Mouse (Mus musculus): ENCODE results near the gene Skida1. TPM values are rescaled to one million over a fixed set of nuclear protein-coding genes. Genes with fewer than 3 reads are reported as not detected.

Skida1 gene
- polyA plus RNA-seq, 1 experiment from 2014 or later, result 0.15 TPM

- 4% methylated on average over 34 of the region's 50 CpGs for WGBS (ENCODE audit: insufficient replicate concordance)
- H3K9ac ChIP-seq (replicated peaks), result peak overlapping the region; percentile 91
- peak; percentile 91 for DNase-seq
- H3K4me2 ChIP-seq (ENCODE audit: low read depth, low read length), result peak overlapping the region; percentile 91
- no peaks in the 10 kb centered on the region for H3K27me3 ChIP-seq (ENCODE audit: insufficient read depth, low read length)
- TF ChIP-seq CTCF (IDR thresholded peaks at IDR 0.05; ENCODE audit: low read depth), result no peak
- TF ChIP-seq EP300 (IDR thresholded peaks at IDR 0.05; ENCODE audit: low read depth), result no peak
- no peaks in the 10 kb centered on the region for H3K36me3 ChIP-seq (replicated peaks; ENCODE audit: insufficient read depth, low read length)
- ATAC-seq, result peak; percentile 93
- peaks cover 12% of the 10 kb centered on the region; the same call in 1 of the 2 replicates for H3K4me1 ChIP-seq (ENCODE audit: insufficient read depth)
- H3K9me3 ChIP-seq (ENCODE audit: low read length), result no peaks in the 10 kb centered on the region
- peak overlapping the region; percentile 81 for H3K4me3 ChIP-seq (ENCODE audit: low read depth, low read length)
- peak overlapping the region; percentile 100 for H3K27ac ChIP-seq (ENCODE audit: low read depth)
Observed at GRCm38 (mm10) chr2:18056786-18057255, 8.0 kb upstream of the Skida1 start.

- TF ChIP-seq CTCF (IDR thresholded peaks at IDR 0.05; ENCODE audit: low read depth) (no peak), EP300 (IDR thresholded peaks at IDR 0.05; ENCODE audit: low read depth) (0 out of 2 replicates have a peak, but pooled peaks have one; percentile 18)
- DNase-seq, result peak; percentile 98
- H3K4me1 ChIP-seq (ENCODE audit: insufficient read depth), result peaks cover 12% of the 10 kb centered on the region; the same call in 1 of the 2 replicates
- ATAC-seq, result peak; percentile 90
- peaks cover 4% of the 10 kb centered on the region; the same call in 1 of the 2 replicates for H3K27me3 ChIP-seq (ENCODE audit: insufficient read depth, low read length)
- peak overlapping the region; percentile 91 for H3K4me2 ChIP-seq (ENCODE audit: low read depth, low read length)
- WGBS (ENCODE audit: insufficient replicate concordance), result 0% methylated on average over 45 of the region's 66 CpGs
- H3K36me3 ChIP-seq (replicated peaks; ENCODE audit: insufficient read depth, low read length), result no peaks in the 10 kb centered on the region
- peak overlapping the region; percentile 81 for H3K4me3 ChIP-seq (ENCODE audit: low read depth, low read length)
- H3K9me3 ChIP-seq (ENCODE audit: low read length), result no peaks in the 10 kb centered on the region
- H3K9ac ChIP-seq (replicated peaks), result peak overlapping the region; percentile 91
- H3K27ac ChIP-seq (ENCODE audit: low read depth), result peak overlapping the region; percentile 100
Observed at GRCm38 (mm10) chr2:18055929-18056785, 7.3 kb upstream of the Skida1 start.

- Histone ChIP-seq H3K9me3 (ENCODE audit: low read length) (no peaks in the 10 kb centered on the region), H3K4me3 (ENCODE audit: low read depth, low read length) (peak within 1 kb of the TSS; percentile 81), H3K27me3 (ENCODE audit: insufficient read depth, low read length) (peaks cover 5% of the 10 kb centered on the region; the same call in 1 of the 2 replicates), H3K36me3 (replicated peaks; ENCODE audit: insufficient read depth, low read length) (no peaks in the 10 kb centered on the region), H3K9ac (replicated peaks) (peak within 1 kb of the TSS; percentile 91), H3K4me2 (ENCODE audit: low read depth, low read length) (peak within 1 kb of the TSS; percentile 91), H3K4me1 (ENCODE audit: insufficient read depth) (peaks cover 12% of the 10 kb centered on the region), H3K27ac (ENCODE audit: low read depth) (peak within 1 kb of the TSS; percentile 100)
- ATAC-seq, result no peak
- no peak for TF ChIP-seq EP300 (IDR thresholded peaks at IDR 0.05; ENCODE audit: low read depth)
- no peak for TF ChIP-seq CTCF (IDR thresholded peaks at IDR 0.05; ENCODE audit: low read depth)
- DNase-seq, result no peak
- 6% methylated on average over 20 of the region's 20 CpGs for WGBS (ENCODE audit: insufficient replicate concordance)
Observed at GRCm38 (mm10) chr2:18055016-18055928, 6.4 kb upstream of the Skida1 start, which contains the start of gene Mllt10. Mllt10 (plus strand) TSS chr2:18055237.

- no peak overlapping the region for H3K27ac ChIP-seq (ENCODE audit: low read depth)
- ATAC-seq, result no peak
- no peak for TF ChIP-seq CTCF (IDR thresholded peaks at IDR 0.05; ENCODE audit: low read depth)
- TF ChIP-seq EP300 (IDR thresholded peaks at IDR 0.05; ENCODE audit: low read depth), result no peak
- no peaks in the 10 kb centered on the region for H3K36me3 ChIP-seq (replicated peaks; ENCODE audit: insufficient read depth, low read length)
- no peak overlapping the region for H3K9ac ChIP-seq (replicated peaks)
- no peak for DNase-seq
- WGBS (ENCODE audit: insufficient replicate concordance), result 56% methylated on average over 2 of the region's 2 CpGs
- no peak overlapping the region for H3K4me3 ChIP-seq (ENCODE audit: low read depth, low read length)
- H3K9me3 ChIP-seq (ENCODE audit: low read length), result no peaks in the 10 kb centered on the region
- H3K4me2 ChIP-seq (ENCODE audit: low read depth, low read length), result no peak overlapping the region
- peaks cover 16% of the 10 kb centered on the region for H3K27me3 ChIP-seq (ENCODE audit: insufficient read depth, low read length)
- H3K4me1 ChIP-seq (ENCODE audit: insufficient read depth), result peaks cover 21% of the 10 kb centered on the region
Observed at GRCm38 (mm10) chr2:18053951-18054530, 5.2 kb upstream of the Skida1 start.

DNA sequence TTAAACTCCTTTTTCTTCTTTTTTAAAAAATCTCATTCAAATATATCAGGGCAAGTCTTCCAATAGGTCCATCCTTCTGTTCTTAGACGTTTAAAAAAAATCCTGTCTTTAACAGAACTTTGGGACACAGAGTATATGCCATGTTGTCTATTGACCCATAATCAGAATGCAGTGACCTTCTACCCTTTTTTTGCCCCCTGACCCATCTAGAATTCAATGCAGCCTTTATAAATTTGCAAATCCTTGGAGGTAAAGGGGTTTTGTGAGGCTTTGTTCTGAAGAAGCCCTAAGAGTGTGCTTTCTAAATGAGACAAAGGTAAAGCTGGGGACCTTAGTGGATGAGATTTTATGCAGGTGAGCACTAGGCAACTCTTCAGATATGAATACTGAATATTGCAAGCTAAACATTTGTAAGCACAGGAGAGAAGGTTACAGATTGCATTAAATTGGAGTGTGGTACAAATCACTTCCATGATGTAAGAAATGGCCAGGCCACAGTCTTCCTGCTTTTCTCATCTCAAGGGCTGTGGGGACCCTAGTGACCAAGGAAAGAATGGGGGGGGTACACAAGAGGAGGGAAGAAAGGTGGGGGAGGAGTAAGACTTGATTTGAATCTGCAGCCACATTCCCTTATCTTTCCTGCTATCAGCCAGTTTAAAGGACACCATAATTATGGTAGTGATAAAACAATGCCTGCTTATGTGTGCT is 4.5 kb upstream of the Skida1 start:
- H3K36me3 ChIP-seq (replicated peaks; ENCODE audit: insufficient read depth, low read length), result no peaks in the 10 kb centered on the region
- peaks cover 23% of the 10 kb centered on the region for H3K27me3 ChIP-seq (ENCODE audit: insufficient read depth, low read length)
- H3K9ac ChIP-seq (replicated peaks), result no peak overlapping the region
- no peak overlapping the region for H3K4me2 ChIP-seq (ENCODE audit: low read depth, low read length)
- DNase-seq (no peak), ATAC-seq (no peak)
- H3K4me1 ChIP-seq (ENCODE audit: insufficient read depth), result peaks cover 19% of the 10 kb centered on the region
- TF ChIP-seq EP300 (IDR thresholded peaks at IDR 0.05; ENCODE audit: low read depth) (no peak), CTCF (IDR thresholded peaks at IDR 0.05; ENCODE audit: low read depth) (no peak)
- WGBS (ENCODE audit: insufficient replicate concordance), result 65% methylated on average over 1 of the region's 1 CpGs
- no peak overlapping the region for H3K27ac ChIP-seq (ENCODE audit: low read depth)
- no peak overlapping the region for H3K4me3 ChIP-seq (ENCODE audit: low read depth, low read length)
- H3K9me3 ChIP-seq (ENCODE audit: low read length), result no peaks in the 10 kb centered on the region

Measured in liver, postnatal 0 days (tissue).